Mouse (Mus musculus) layer of hippocampus, adult 2 months (tissue): Measurements from ENCODE around the gene Htr3b. TPM values are rescaled to one million over a fixed set of nuclear protein-coding genes. Genes with fewer than 3 reads are reported as not detected.

Source experiments
- DNase-seq, 2 experiments: peaks; one replicate each; pipeline ENCODE4 v3.0.0; 2022; ENCODE audit warnings: low spot score in 2 of 2
- H3K27ac ChIP-seq: fragments of 200-600 bp; 2 replicates; pipeline ENCODE4 v1.8.1; 2022
- H3K4me3 ChIP-seq: fragments of 200-600 bp; 2 replicates; pipeline ENCODE4 v1.8.1; 2022; ENCODE audit warnings: mild to moderate bottlenecking
- CTCF ChIP-seq: fragments of 200-600 bp; conservative IDR thresholded peaks from 2 replicates; pipeline ENCODE4 v1.8.1; 2022; ENCODE audit warnings: antibody characterized with exemption, mild to moderate bottlenecking, moderate library complexity
- total RNA-seq, 2 experiments: library from RNA; stranded (reverse); gene quantifications; 2 replicates each; pipeline ENCODE4 v1.2.3; 2021

Htr3b gene
- total RNA-seq, 2 experiments from 2014 or later: not detected

- no peak for DNase-seq
- Histone ChIP-seq H3K4me3 (no peak overlapping the region), H3K27ac (no peak overlapping the region)
- no peak for TF ChIP-seq CTCF
Observed at GRCm38 (mm10) chr9:48980781-48981180, 16.0 kb upstream of the Htr3b start.

GRCm38 (mm10) chr9:48980371-48980770, 15.6 kb upstream of the Htr3b start:
- no peak for TF ChIP-seq CTCF
- Histone ChIP-seq H3K4me3 (no peak overlapping the region), H3K27ac (no peak overlapping the region)
- DNase-seq: no peak

GRCm38 (mm10) chr9:48976661-48977355, 12.0 kb upstream of the Htr3b start:
- Histone ChIP-seq H3K4me3 (no peak overlapping the region), H3K27ac (no peak overlapping the region)
- no peak for TF ChIP-seq CTCF
- DNase-seq: no peak

- H3K27ac ChIP-seq: no peak overlapping the region
- DNase-seq: peak; percentile 57 to 67
- no peak overlapping the region for H3K4me3 ChIP-seq
- TF ChIP-seq CTCF: peak; percentile 91
Observed at GRCm38 (mm10) chr9:48972494-48972893, 7.7 kb upstream of the Htr3b start.

GRCm38 (mm10) chr9:48962131-48962530, 2.7 kb downstream of the Htr3b start:
- Histone ChIP-seq H3K4me3 (no peak overlapping the region), H3K27ac (no peak overlapping the region)
- TF ChIP-seq CTCF: no peak
- no peak for DNase-seq

GRCm38 (mm10) chr9:48961314-48961713, 3.5 kb downstream of the Htr3b start:
- H3K4me3 ChIP-seq: peak overlapping the region; percentile 22; the same call in 1 of the 2 replicates

GRCm38 (mm10) chr9:48947565-48947964, 17.2 kb downstream of the Htr3b start:
- no peak for TF ChIP-seq CTCF
- no peak for DNase-seq
- Histone ChIP-seq H3K27ac (no peak overlapping the region), H3K4me3 (no peak overlapping the region)

More at GRCm38 (mm10) chr9:48961314-48961713, 3.5 kb downstream of the Htr3b start:
- no peak for DNase-seq
- TF ChIP-seq CTCF: no peak
- H3K27ac ChIP-seq: no peak overlapping the region

- TF ChIP-seq CTCF: no peak
- H3K4me3 ChIP-seq: no peak overlapping the region
- DNase-seq: no peak
- no peak overlapping the region for H3K27ac ChIP-seq
Observed at GRCm38 (mm10) chr9:48942349-48942748, 22.4 kb downstream of the Htr3b start.

GRCm38 (mm10) chr9:48929436-48929835, 35.4 kb downstream of the Htr3b start:
- no peak for TF ChIP-seq CTCF
- no peak for DNase-seq

GRCm38 (mm10) chr9:48928781-48929180, 36.0 kb downstream of the Htr3b start:
- no peak for TF ChIP-seq CTCF
- no peak overlapping the region for H3K27ac ChIP-seq
- no peak overlapping the region for H3K4me3 ChIP-seq
- no peak for DNase-seq

More at GRCm38 (mm10) chr9:48929436-48929835, 35.4 kb downstream of the Htr3b start:
- no peak overlapping the region for H3K4me3 ChIP-seq
- H3K27ac ChIP-seq: no peak overlapping the region

GRCm38 (mm10) chr9:48916011-48916788, 48.6 kb downstream of the Htr3b start:
- DNase-seq: no peak
- H3K4me3 ChIP-seq: no peak overlapping the region
- TF ChIP-seq CTCF: no peak
- no peak overlapping the region for H3K27ac ChIP-seq

GRCm38 (mm10) chr9:48910885-48911537, 53.8 kb downstream of the Htr3b start, which contains the start of gene Htr3a:
Htr3a (minus strand) TSS chr9:48911099.
- peak; percentile 49 to 57 for DNase-seq
- no peak within 1 kb of the TSS for H3K27ac ChIP-seq
- H3K4me3 ChIP-seq: no peak within 1 kb of the TSS
- no peak for TF ChIP-seq CTCF

GRCm38 (mm10) chr9:48904421-48904820, 60.4 kb downstream of the Htr3b start:
- H3K27ac ChIP-seq: no peak overlapping the region
- no peak overlapping the region for H3K4me3 ChIP-seq
- TF ChIP-seq CTCF: no peak
- DNase-seq: no peak
